Mouse (Mus musculus): Measurements from ENCODE around the gene Caskin1. TPM values are rescaled to one million over a fixed set of nuclear protein-coding genes. Genes with fewer than 3 reads are reported as not detected.
A peak's percentile ranks its signal among the peaks of the same experiment; 100 is the strongest.

Gene Caskin1
- polyA plus RNA-seq, 1 experiment, result 0.47 TPM

GRCm38 (mm10) chr17:24524734-24525133, 36.3 kb downstream of the Caskin1 start:
- Histone ChIP-seq H3K36me3 (ENCODE audit: control insufficient read depth, insufficient read depth, low read length) (no peaks in the 10 kb centered on the region; the same call in 1 of the 2 replicates), H3K4me3 (ENCODE audit: extremely low read depth, insufficient read depth, insufficient read length) (no peak overlapping the region), H3K27me3 (ENCODE audit: control insufficient read depth, insufficient read depth, low read length) (no peaks in the 10 kb centered on the region), H3K4me1 (ENCODE audit: control insufficient read depth, insufficient read depth, insufficient read length) (peaks cover 13% of the 10 kb centered on the region; the same call in 1 of the 2 replicates), H3K27ac (ENCODE audit: insufficient read depth, low read length) (no peak overlapping the region)
- WGBS, result 81% methylated on average over 2 of the region's 2 CpGs
- TF ChIP-seq POLR2A (IDR thresholded peaks at IDR 0.05; ENCODE audit: low read depth, low read length), result no peak
- no peak for TF ChIP-seq CTCF (IDR thresholded peaks at IDR 0.05; ENCODE audit: extremely low read depth, insufficient read depth, insufficient read length, insufficient replicate concordance)
- no peak for DNase-seq (ENCODE audit: low read depth in 1 of 2, low spot score in 2 of 2)

GRCm38 (mm10) chr17:24527315-24527714, 38.9 kb downstream of the Caskin1 start:
- Histone ChIP-seq H3K27me3 (ENCODE audit: control insufficient read depth, insufficient read depth, low read length) (no peaks in the 10 kb centered on the region), H3K4me3 (ENCODE audit: extremely low read depth, insufficient read depth, insufficient read length) (peak overlapping the region; percentile 84), H3K36me3 (ENCODE audit: control insufficient read depth, insufficient read depth, low read length) (peaks cover 7% of the 10 kb centered on the region; the same call in 1 of the 2 replicates), H3K4me1 (ENCODE audit: control insufficient read depth, insufficient read depth, insufficient read length) (peaks cover 13% of the 10 kb centered on the region; the same call in 1 of the 2 replicates), H3K27ac (ENCODE audit: insufficient read depth, low read length) (peak overlapping the region; percentile 74)
- WGBS, result under 1% methylated on average over 18 of the region's 19 CpGs
- no peak for DNase-seq (ENCODE audit: low read depth in 1 of 2, low spot score in 2 of 2)
- no peak for TF ChIP-seq CTCF (IDR thresholded peaks at IDR 0.05; ENCODE audit: extremely low read depth, insufficient read depth, insufficient read length, insufficient replicate concordance)
- no peak for TF ChIP-seq POLR2A (IDR thresholded peaks at IDR 0.05; ENCODE audit: low read depth, low read length)

GRCm38 (mm10) chr17:24527723-24528559, 39.5 kb downstream of the Caskin1 start, which contains the start of gene Traf7:
Traf7 (minus strand) TSS chr17:24527938.
- TF ChIP-seq CTCF (IDR thresholded peaks at IDR 0.05; ENCODE audit: extremely low read depth, insufficient read depth, insufficient read length, insufficient replicate concordance) (no peak), POLR2A (IDR thresholded peaks at IDR 0.05; ENCODE audit: low read depth, low read length) (peak; percentile 93)
- peaks cover 7% of the 10 kb centered on the region; the same call in 1 of the 2 replicates for H3K36me3 ChIP-seq (ENCODE audit: control insufficient read depth, insufficient read depth, low read length)
- H3K4me1 ChIP-seq (ENCODE audit: control insufficient read depth, insufficient read depth, insufficient read length), result peaks cover 16% of the 10 kb centered on the region; the same call in 1 of the 2 replicates
- no peaks in the 10 kb centered on the region for H3K27me3 ChIP-seq (ENCODE audit: control insufficient read depth, insufficient read depth, low read length)
- peak within 1 kb of the TSS; percentile 74 for H3K27ac ChIP-seq (ENCODE audit: insufficient read depth, low read length)
- DNase-seq (ENCODE audit: low read depth in 1 of 2, low spot score in 2 of 2), result peak; percentile 90 to 100
- under 1% methylated on average over 40 of the region's 40 CpGs for WGBS
- peak within 1 kb of the TSS; percentile 84 for H3K4me3 ChIP-seq (ENCODE audit: extremely low read depth, insufficient read depth, insufficient read length)

GRCm38 (mm10) chr17:24528560-24528918, 40.1 kb downstream of the Caskin1 start:
- no peaks in the 10 kb centered on the region for H3K27me3 ChIP-seq (ENCODE audit: control insufficient read depth, insufficient read depth, low read length)
- peak overlapping the region; percentile 64 for H3K4me3 ChIP-seq (ENCODE audit: extremely low read depth, insufficient read depth, insufficient read length)
- H3K27ac ChIP-seq (ENCODE audit: insufficient read depth, low read length), result peak overlapping the region; percentile 50; the same call in 1 of the 2 replicates
- no peak for TF ChIP-seq CTCF (IDR thresholded peaks at IDR 0.05; ENCODE audit: extremely low read depth, insufficient read depth, insufficient read length, insufficient replicate concordance)
- TF ChIP-seq POLR2A (IDR thresholded peaks at IDR 0.05; ENCODE audit: low read depth, low read length), result no peak
- H3K36me3 ChIP-seq (ENCODE audit: control insufficient read depth, insufficient read depth, low read length), result peaks cover 7% of the 10 kb centered on the region; the same call in 1 of the 2 replicates
- peaks cover 22% of the 10 kb centered on the region for H3K4me1 ChIP-seq (ENCODE audit: control insufficient read depth, insufficient read depth, insufficient read length)
- DNase-seq (ENCODE audit: low read depth in 1 of 2, low spot score in 2 of 2), result no peak
- WGBS, result under 1% methylated on average over 8 of the region's 8 CpGs

- H3K36me3 ChIP-seq (ENCODE audit: control insufficient read depth, insufficient read depth, low read length), result peaks cover 7% of the 10 kb centered on the region; the same call in 1 of the 2 replicates
- TF ChIP-seq CTCF (IDR thresholded peaks at IDR 0.05; ENCODE audit: extremely low read depth, insufficient read depth, insufficient read length, insufficient replicate concordance) (peak; percentile 60; the same call in 1 of the 2 replicates), POLR2A (IDR thresholded peaks at IDR 0.05; ENCODE audit: low read depth, low read length) (no peak)
- peak; percentile 26 to 46 for DNase-seq (ENCODE audit: low read depth in 1 of 2, low spot score in 2 of 2)
- H3K4me1 ChIP-seq (ENCODE audit: control insufficient read depth, insufficient read depth, insufficient read length), result peaks cover 22% of the 10 kb centered on the region
- 2% methylated on average over 4 of the region's 4 CpGs for WGBS
- no peak overlapping the region for H3K27ac ChIP-seq (ENCODE audit: insufficient read depth, low read length)
- no peaks in the 10 kb centered on the region for H3K27me3 ChIP-seq (ENCODE audit: control insufficient read depth, insufficient read depth, low read length)
- H3K4me3 ChIP-seq (ENCODE audit: extremely low read depth, insufficient read depth, insufficient read length), result peak overlapping the region; percentile 64
Observed at GRCm38 (mm10) chr17:24529007-24529451, 40.6 kb downstream of the Caskin1 start.

- no peak for DNase-seq (ENCODE audit: low read depth in 1 of 2, low spot score in 2 of 2)
- no peaks in the 10 kb centered on the region for H3K27me3 ChIP-seq (ENCODE audit: control insufficient read depth, insufficient read depth, low read length)
- peaks cover 7% of the 10 kb centered on the region; the same call in 1 of the 2 replicates for H3K36me3 ChIP-seq (ENCODE audit: control insufficient read depth, insufficient read depth, low read length)
- TF ChIP-seq CTCF (IDR thresholded peaks at IDR 0.05; ENCODE audit: extremely low read depth, insufficient read depth, insufficient read length, insufficient replicate concordance) (no peak), POLR2A (IDR thresholded peaks at IDR 0.05; ENCODE audit: low read depth, low read length) (no peak)
- H3K27ac ChIP-seq (ENCODE audit: insufficient read depth, low read length), result no peak overlapping the region
- H3K4me1 ChIP-seq (ENCODE audit: control insufficient read depth, insufficient read depth, insufficient read length), result peaks cover 22% of the 10 kb centered on the region
- H3K4me3 ChIP-seq (ENCODE audit: extremely low read depth, insufficient read depth, insufficient read length), result no peak overlapping the region
- WGBS, result 62% methylated on average over 5 of the region's 5 CpGs
Observed at GRCm38 (mm10) chr17:24529883-24530282, 41.5 kb downstream of the Caskin1 start.

All from spleen, adult 2 months (tissue).